Mouse (Mus musculus): ENCODE results near the gene Nebl. TPM values are rescaled to one million over a fixed set of nuclear protein-coding genes. Genes with fewer than 3 reads are reported as not detected.

Nebl gene
- total RNA-seq (2023), result under 1 TPM; 0.18 to 0.42 TPM

DNA sequence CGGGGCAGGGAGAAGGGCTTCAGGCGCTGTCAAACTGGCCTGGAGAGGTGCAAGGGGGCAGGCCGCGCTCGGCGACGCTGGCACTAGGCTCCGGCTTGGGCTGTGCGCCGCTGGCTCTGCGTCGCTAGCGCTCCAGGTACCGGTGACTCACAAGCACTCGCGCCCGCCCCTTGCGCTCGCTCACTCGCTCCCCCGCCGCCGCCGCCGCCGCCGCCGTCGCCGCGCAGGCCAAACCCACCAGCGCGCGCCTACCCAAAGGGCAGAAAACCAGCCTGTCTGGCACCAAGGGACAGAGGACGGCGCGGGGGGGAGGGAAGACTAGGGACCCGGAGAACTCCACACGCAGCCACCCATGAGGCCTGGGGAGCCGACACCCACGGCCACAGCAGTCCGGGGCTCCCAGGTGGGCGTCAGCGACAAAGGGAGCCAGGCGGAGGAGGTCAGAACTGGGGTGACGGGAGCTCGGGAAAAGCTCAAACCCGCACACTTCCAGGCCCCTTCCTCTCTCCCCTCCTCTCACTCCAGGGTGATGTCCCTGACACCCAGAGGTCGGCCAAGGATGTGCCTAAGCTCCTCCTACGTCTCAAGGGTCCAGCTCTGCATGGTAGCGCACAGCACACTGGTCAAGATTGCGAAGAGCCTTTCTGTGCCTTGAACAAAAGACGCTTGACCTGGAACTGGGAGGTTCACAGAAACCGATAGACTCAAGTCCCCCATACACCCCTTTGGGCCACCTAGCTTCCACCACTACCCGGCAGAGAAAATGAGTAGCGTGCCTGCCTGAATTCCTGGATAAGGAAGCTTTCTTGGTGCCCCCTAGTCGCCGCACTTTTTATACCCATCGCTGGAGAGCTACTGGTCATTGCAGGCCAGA is at the start of gene Nebl:
TSS of gene Nebl (minus strand) at position 508 of the 874 bp plus-strand sequence.

